26 mouse cellular contexts compared by ENCODE assay signal in the genomic region with DNA sequence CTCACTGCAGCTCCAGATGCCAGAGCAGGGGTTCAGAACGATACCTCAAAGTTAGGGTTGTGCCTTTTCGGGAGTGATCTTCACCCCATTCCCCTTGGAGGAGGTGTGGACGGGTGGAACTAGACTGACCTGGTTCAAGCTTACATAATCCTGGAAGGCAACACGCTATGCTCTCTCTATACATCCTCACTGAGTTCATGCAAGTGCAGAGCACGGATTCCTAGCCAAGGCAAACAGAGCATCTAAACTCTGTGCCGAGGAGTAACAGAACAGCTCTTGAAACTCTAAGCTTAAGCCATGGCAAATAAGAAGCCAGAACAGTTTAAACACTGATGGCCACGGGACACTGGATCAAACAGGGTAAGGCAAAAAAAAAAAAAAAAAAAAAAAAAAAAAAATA.
DNase-seq lines count a peak whose midpoint lies in the region; ATAC-seq and TF ChIP-seq lines count a peak whose summit lies in the region.
"Had no signal": no experiment of that assay in that cellular context is flagged by ENCODE, and none has a peak within 500 bp of the region (broad histone marks: within the 10 kb centered on the region; RNA-seq: fewer than 3 reads in every experiment).

No protein-coding gene starts in this region.

- ATAC-seq in embryonic facial prominence, embryonic 14.5 days (ENCODE audit: low read depth) = no peak
- no peak for ATAC-seq in lung, postnatal 0 days
- ATAC-seq: activated CD4-positive, CD25-positive, alpha-beta regulatory T cell, adult 4 months; CD4-positive, CD25-positive, alpha-beta regulatory T cell, adult 4 months; forebrain, embryonic 15.5 days; Patski had no signal

- H3K4me3 ChIP-seq in embryonic facial prominence, embryonic 14.5 days (ENCODE audit: low read depth, low read length) = no peak overlapping the region
- no peak overlapping the region for H3K4me3 ChIP-seq in embryonic facial prominence, embryonic 10.5 days
- no peak overlapping the region for H3K4me3 ChIP-seq in heart, embryonic 10.5 days
- H3K4me3 ChIP-seq in lung, postnatal 0 days (ENCODE audit: low read depth, low read length) = no peak overlapping the region
- H3K4me3 ChIP-seq in gastrocnemius, adult 2 months = no peak overlapping the region
- H3K4me3 ChIP-seq: embryonic facial prominence, embryonic 13.5 days; forebrain, embryonic 10.5 days; forebrain, embryonic 12.5 days; forebrain, embryonic 15.5 days had no signal

- H3K4me2 ChIP-seq in embryonic facial prominence, embryonic 14.5 days (ENCODE audit: low read depth, low read length) = no peak overlapping the region
- no peak overlapping the region for H3K4me2 ChIP-seq in lung, postnatal 0 days (replicated peaks; ENCODE audit: low read depth, low read length)
- H3K4me2 ChIP-seq: embryonic facial prominence, embryonic 13.5 days; forebrain, embryonic 12.5 days; forebrain, embryonic 15.5 days had no signal

- no peaks in the 10 kb centered on the region for H3K36me3 ChIP-seq in embryonic facial prominence, embryonic 14.5 days (ENCODE audit: control insufficient read depth, insufficient read depth, low read length)
- H3K36me3 ChIP-seq in embryonic facial prominence, embryonic 10.5 days (replicated peaks) = no peaks in the 10 kb centered on the region
- H3K36me3 ChIP-seq in heart, embryonic 10.5 days = no peaks in the 10 kb centered on the region
- no peaks in the 10 kb centered on the region for H3K36me3 ChIP-seq in lung, postnatal 0 days (ENCODE audit: insufficient read depth, low read length)
- H3K36me3 ChIP-seq: embryonic facial prominence, embryonic 13.5 days; forebrain, embryonic 10.5 days; forebrain, embryonic 12.5 days; forebrain, embryonic 15.5 days; G1E had no signal

- no peak overlapping the region for H3K27ac ChIP-seq in embryonic facial prominence, embryonic 14.5 days (replicated peaks; ENCODE audit: low read depth, low read length)
- H3K27ac ChIP-seq in embryonic facial prominence, embryonic 10.5 days (replicated peaks) = no peak overlapping the region
- H3K27ac ChIP-seq in heart, embryonic 10.5 days = no peak overlapping the region
- no peak overlapping the region for H3K27ac ChIP-seq in lung, postnatal 0 days (ENCODE audit: low read length)
- H3K27ac ChIP-seq in gastrocnemius, adult 2 months = no peak overlapping the region
- H3K27ac ChIP-seq: embryonic facial prominence, embryonic 13.5 days; forebrain, embryonic 10.5 days; forebrain, embryonic 12.5 days; forebrain, embryonic 15.5 days had no signal

- no peak overlapping the region for H3K9ac ChIP-seq in embryonic facial prominence, embryonic 14.5 days (ENCODE audit: low read depth, low read length)
- no peak overlapping the region for H3K9ac ChIP-seq in lung, postnatal 0 days (replicated peaks; ENCODE audit: low read depth)
- H3K9ac ChIP-seq: embryonic facial prominence, embryonic 13.5 days; forebrain, embryonic 12.5 days; forebrain, embryonic 15.5 days had no signal

- TF ChIP-seq EP300 in lung, postnatal 0 days (IDR thresholded peaks at IDR 0.05) = no peak

- no peak for TF ChIP-seq CTCF in lung, postnatal 0 days (IDR thresholded peaks at IDR 0.05)
- no peak for TF ChIP-seq CTCF in gastrocnemius, adult 2 months (IDR thresholded peaks at IDR 0.05)

- 70% methylated on average over 7 of the region's 7 CpGs for WGBS in embryonic facial prominence, embryonic 14.5 days
- WGBS in embryonic facial prominence, embryonic 10.5 days = 85% methylated on average over 7 of the region's 7 CpGs
- WGBS in heart, embryonic 10.5 days = 81% methylated on average over 7 of the region's 7 CpGs
- 58% methylated on average over 7 of the region's 7 CpGs for WGBS in lung, postnatal 0 days

- intact Hi-C loops in gastrocnemius, adult 2 months (cut with DNase I) = no loop called here

- peak; percentile 8 for DNase-seq in embryonic facial prominence, embryonic 14.5 days (ENCODE audit: low spot score)
- DNase-seq in embryonic facial prominence, embryonic 10.5 days (ENCODE audit: low spot score) = no peak
- peak; percentile 59 for DNase-seq in heart, embryonic 10.5 days (ENCODE audit: low spot score)
- DNase-seq in heart, adult 11 months = no peak
- DNase-seq in lung, postnatal 36 days = peak; percentile 12
- DNase-seq in lung, postnatal 0 days (ENCODE audit: low spot score) = no peak
- peak; percentile 83 for DNase-seq in fat pad, adult 2 months (ENCODE audit: extremely low read depth, low read depth, low spot score)
- no peak for DNase-seq in gastrocnemius, adult 2 months
- DNase-seq: adrenal gland, adult 8-10 months; adrenal gland, postnatal 14 days; adrenal gland, postnatal 36 days; B cell, adult 2 months; cerebellum, adult 11-12 months; cerebellum, adult 2 months; cerebellum, adult 9-10 months; cerebellum, postnatal 10 days; cerebellum, postnatal 25 days had no signal

- no peaks in the 10 kb centered on the region for H3K27me3 ChIP-seq in embryonic facial prominence, embryonic 14.5 days (replicated peaks; ENCODE audit: control insufficient read depth, insufficient read depth, low read length)
- no peaks in the 10 kb centered on the region for H3K27me3 ChIP-seq in embryonic facial prominence, embryonic 10.5 days (replicated peaks; ENCODE audit: low read depth, poor library complexity, severe bottlenecking)
- no peaks in the 10 kb centered on the region for H3K27me3 ChIP-seq in heart, embryonic 10.5 days (ENCODE audit: insufficient read depth, poor library complexity, severe bottlenecking)
- no peaks in the 10 kb centered on the region for H3K27me3 ChIP-seq in lung, postnatal 0 days (replicated peaks; ENCODE audit: insufficient read depth, low read length)
- H3K27me3 ChIP-seq: CH12.LX; embryonic facial prominence, embryonic 13.5 days; forebrain, embryonic 12.5 days; forebrain, embryonic 15.5 days; Patski had no signal

- H3K4me1 ChIP-seq in embryonic facial prominence, embryonic 14.5 days (ENCODE audit: control insufficient read depth, insufficient read depth, low read length) = no peaks in the 10 kb centered on the region
- no peaks in the 10 kb centered on the region for H3K4me1 ChIP-seq in embryonic facial prominence, embryonic 10.5 days
- no peaks in the 10 kb centered on the region for H3K4me1 ChIP-seq in heart, embryonic 10.5 days
- H3K4me1 ChIP-seq in lung, postnatal 0 days (ENCODE audit: insufficient read depth, low read depth, low read length) = no peaks in the 10 kb centered on the region
- H3K4me1 ChIP-seq: embryonic facial prominence, embryonic 13.5 days; forebrain, embryonic 10.5 days; forebrain, embryonic 12.5 days had no signal

- H3K9me3 ChIP-seq in embryonic facial prominence, embryonic 14.5 days (ENCODE audit: control insufficient read depth, low read length) = no peaks in the 10 kb centered on the region
- no peaks in the 10 kb centered on the region for H3K9me3 ChIP-seq in embryonic facial prominence, embryonic 10.5 days
- H3K9me3 ChIP-seq in heart, embryonic 10.5 days = no peaks in the 10 kb centered on the region
- no peaks in the 10 kb centered on the region for H3K9me3 ChIP-seq in lung, postnatal 0 days (ENCODE audit: low read length)
- H3K9me3 ChIP-seq: embryonic facial prominence, embryonic 13.5 days; forebrain, embryonic 10.5 days; forebrain, embryonic 12.5 days; forebrain, embryonic 15.5 days; G1E had no signal

Comparison
In these comparisons a context has a peak if more than half of its experiments do, and no peak if none do; other contexts are left out.
1. DNase-seq: peak in embryonic facial prominence, embryonic 14.5 days (single experiment), heart, embryonic 10.5 days (single experiment), lung, postnatal 36 days (single experiment) and fat pad, adult 2 months (single experiment); none in embryonic facial prominence, embryonic 10.5 days (single experiment), heart, adult 11 months (single experiment), lung, postnatal 0 days (single experiment) and gastrocnemius, adult 2 months (single experiment).